Mouse (Mus musculus) neutrophil, adult 5-6 weeks (primary cell): ENCODE data around the gene Ckmt2. TPM values are rescaled to one million over a fixed set of nuclear protein-coding genes. Genes with fewer than 3 reads are reported as not detected.

Experiments used
- ATAC-seq: fragments of 151-379, 151-347 bp; 2 replicates; pipeline ENCODE4 v1.8.0; 2017; ENCODE audit warnings: mild to moderate bottlenecking, moderate TSS enrichment; ENCODE audit not compliant: insufficient number of reproducible peaks, poor library complexity, low FRiP score, severe bottlenecking; ENCODE audit errors: extremely low read depth
- total RNA-seq: library from RNA; stranded (forward); fragments of 200-1000 nt; gene quantifications from 2 replicates; pipeline ENCODE4 v1.2.3, GENCODE M21; 2017

The Ckmt2 gene
- total RNA-seq, 1 experiment from 2014 or later = not detected

DNA sequence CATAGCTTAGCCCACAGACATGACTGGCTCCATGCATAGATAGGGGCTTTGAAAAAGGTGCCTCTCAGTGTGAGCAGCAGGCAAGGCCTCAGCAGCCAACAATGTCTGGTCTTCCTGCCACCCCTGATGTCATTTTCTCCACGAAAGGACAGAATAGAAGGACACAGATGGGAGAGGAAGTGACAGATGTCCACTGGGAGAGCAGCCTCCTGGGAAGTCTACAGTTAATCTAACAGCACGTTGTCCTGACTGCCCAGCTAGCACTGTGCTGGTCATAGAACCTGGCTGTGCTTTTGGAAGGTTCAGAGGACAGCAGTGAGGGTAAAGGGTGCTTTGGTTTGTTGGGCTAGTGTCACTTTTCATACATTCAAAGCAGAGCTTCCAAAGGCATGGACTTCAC is 1.1 kb downstream of the Ckmt2 start:
- no peak for ATAC-seq

DNA sequence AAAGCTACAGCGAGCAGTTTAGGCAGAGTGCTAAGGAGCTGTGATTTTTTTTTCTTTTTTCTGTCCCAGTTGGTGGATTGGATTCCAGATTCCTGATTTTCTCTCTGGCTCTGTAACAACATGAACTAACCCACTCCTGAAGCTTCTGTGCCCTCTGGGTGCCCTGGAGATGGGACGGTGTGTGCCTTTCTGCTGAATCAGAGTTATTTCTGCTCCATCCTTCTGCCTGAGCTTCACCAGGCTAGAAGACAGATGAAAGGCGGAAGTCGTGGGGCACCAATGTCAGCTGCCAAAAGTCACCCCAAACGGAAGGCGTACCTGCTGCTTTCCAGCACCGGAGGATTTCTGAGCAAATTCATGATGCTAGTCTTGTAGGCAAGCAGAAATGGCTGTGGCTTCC is 2.1 kb downstream of the Ckmt2 start:
- ATAC-seq = no peak

- ATAC-seq = no peak
These were observed 2.9 kb downstream of the Ckmt2 start for GRCm38 (mm10) chr13:91873734-91874329.

- no peak for ATAC-seq
These were observed 8.1 kb downstream of the Ckmt2 start for GRCm38 (mm10) chr13:91868577-91868976.

- no peak for ATAC-seq
These were observed 17.9 kb downstream of the Ckmt2 start for GRCm38 (mm10) chr13:91858835-91859234.

DNA sequence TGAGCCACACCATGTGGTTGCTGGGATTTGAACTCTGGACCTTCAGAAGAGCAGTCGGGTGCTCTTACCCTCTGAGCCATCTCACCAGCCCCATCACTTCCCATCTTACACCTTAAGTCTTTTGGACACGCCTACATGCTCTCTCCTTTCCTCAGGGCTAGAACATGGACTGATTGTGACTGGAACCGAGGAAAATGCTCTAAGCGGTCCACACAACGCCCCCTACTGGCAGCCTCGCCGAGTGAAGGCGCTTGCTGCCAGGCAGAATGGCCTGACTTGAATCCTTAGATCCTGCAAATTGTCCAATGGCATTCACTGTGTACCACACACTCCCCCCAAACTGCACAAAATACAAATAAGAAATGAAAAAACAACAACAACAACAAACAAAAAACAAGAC is 19.3 kb downstream of the Ckmt2 start:
- no peak for ATAC-seq

GRCm38 (mm10) chr13:91854412-91854811 is 22.3 kb downstream of the Ckmt2 start:
- no peak for ATAC-seq

DNA sequence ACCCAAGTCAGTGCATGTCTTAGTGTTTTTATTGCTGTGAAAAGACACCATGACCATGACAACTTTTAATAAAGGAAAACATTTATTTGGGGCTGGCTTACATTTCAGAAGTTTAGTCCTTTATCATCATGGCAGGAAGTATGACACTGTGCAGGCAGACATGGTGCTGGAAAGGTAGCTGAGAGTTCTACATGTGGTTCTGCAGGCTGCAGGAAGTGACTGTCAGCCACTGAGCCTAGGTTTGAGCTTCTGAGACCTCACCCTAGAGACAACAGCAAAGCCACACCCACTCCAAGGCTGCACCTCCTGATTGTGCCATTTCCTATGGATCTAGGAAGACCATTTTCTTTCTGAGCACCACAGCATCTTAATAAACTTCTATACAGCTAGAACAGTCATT is 48.8 kb downstream of the Ckmt2 start:
- ATAC-seq = no peak

- ATAC-seq = no peak
These were observed 50.6 kb downstream of the Ckmt2 start for GRCm38 (mm10) chr13:91826066-91826465.

DNA sequence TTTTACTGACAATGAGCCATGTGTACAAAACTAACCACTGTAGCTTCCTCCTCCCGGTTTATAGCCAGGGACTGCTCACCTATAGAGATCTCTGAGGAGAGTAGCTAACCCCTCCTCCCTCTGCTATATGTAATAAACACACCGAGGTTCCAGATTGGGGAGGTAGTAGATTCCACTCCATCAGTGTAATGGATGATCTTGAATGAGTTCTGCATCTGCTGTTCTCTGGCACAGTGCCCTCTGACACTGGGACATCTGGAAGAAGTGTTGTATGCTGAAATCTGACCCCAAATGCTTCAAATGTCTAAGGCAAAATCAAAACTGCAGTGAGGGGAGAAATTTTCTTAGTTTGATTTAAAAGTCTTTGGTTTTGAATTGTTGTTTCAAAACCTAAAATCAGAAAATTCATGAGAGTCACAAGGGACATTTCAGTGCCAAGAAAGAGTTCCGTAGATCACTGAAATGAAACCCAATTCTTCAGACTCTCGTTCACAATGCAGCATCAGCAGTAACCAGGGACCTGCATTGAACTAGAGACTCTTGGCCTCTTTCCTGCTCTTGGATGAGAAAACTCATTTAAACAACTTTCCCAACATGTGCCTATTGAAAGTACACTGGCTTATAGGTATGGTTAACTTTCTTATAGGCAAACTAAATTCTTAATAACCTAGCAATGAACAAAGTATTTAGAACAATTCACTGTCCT is 51.7 kb downstream of the Ckmt2 start:
- no peak for ATAC-seq

- no peak for ATAC-seq
These were observed 53.0 kb downstream of the Ckmt2 start for GRCm38 (mm10) chr13:91823735-91824134.

- ATAC-seq = no peak
These were observed 62.0 kb downstream of the Ckmt2 start for GRCm38 (mm10) chr13:91814670-91815069.

GRCm38 (mm10) chr13:91809476-91809875 is 67.2 kb downstream of the Ckmt2 start:
- ATAC-seq = no peak

GRCm38 (mm10) chr13:91807874-91808575 is 68.7 kb downstream of the Ckmt2 start:
- ATAC-seq = peak; percentile 24; the same call in 1 of the 2 replicates

- peak; percentile 95 for ATAC-seq
These were observed 69.4 kb downstream of the Ckmt2 start, which contains the start of gene Zcchc9 for GRCm38 (mm10) chr13:91807155-91807839. Gene Zcchc9 (minus strand): TSS chr13:91807705.

Other genes starting within 250 kb of the Ckmt2 start
- gene Acot12, start 135.4 kb downstream of the Ckmt2 start, total RNA-seq = not detected in 2 replicates
- 28.6 and 42.8 TPM in 2 replicates for gene Zcchc9, start 69.2 kb downstream of the Ckmt2 start, total RNA-seq